In genomic region chr2:103670276-103670680, GRCm38 (mm10) we compare ENCODE assay signal across 9 mouse cellular contexts.
DNase-seq lines count a peak whose midpoint lies in the region; ATAC-seq lines count a peak whose summit lies in the region.
"Had no signal": no experiment of that assay in that cellular context is flagged by ENCODE, and none has a peak within 500 bp of the region (broad histone marks: within the 10 kb centered on the region; RNA-seq: fewer than 3 reads in every experiment).

No protein-coding gene starts in this region.

- peak; percentile 70 for ATAC-seq in midbrain, embryonic 11.5 days (ENCODE audit: low FRiP score)
- ATAC-seq in midbrain, embryonic 15.5 days (replicated peaks) = peak; percentile 71
- no peak; the same call in 1 of the 2 replicates for ATAC-seq in liver, embryonic 11.5 days (replicated peaks; ENCODE audit: low FRiP score)

- WGBS in midbrain, embryonic 11.5 days = 70% methylated on average over 3 of the region's 3 CpGs
- 73% methylated on average over 3 of the region's 3 CpGs for WGBS in midbrain, embryonic 10.5 days
- WGBS in hindbrain, embryonic 10.5 days = 70% methylated on average over 3 of the region's 3 CpGs
- WGBS in midbrain, embryonic 15.5 days = 44% methylated on average over 3 of the region's 3 CpGs
- WGBS in liver, embryonic 11.5 days = 79% methylated on average over 3 of the region's 3 CpGs

- no peaks in the 10 kb centered on the region for H3K27me3 ChIP-seq in midbrain, embryonic 11.5 days (ENCODE audit: control insufficient read depth, insufficient read depth, low read length)
- no peaks in the 10 kb centered on the region for H3K27me3 ChIP-seq in midbrain, embryonic 10.5 days (ENCODE audit: low read depth, poor library complexity, severe bottlenecking)
- no peaks in the 10 kb centered on the region for H3K27me3 ChIP-seq in hindbrain, embryonic 10.5 days (ENCODE audit: insufficient read depth, poor library complexity, severe bottlenecking)
- no peaks in the 10 kb centered on the region for H3K27me3 ChIP-seq in midbrain, embryonic 15.5 days (replicated peaks)
- no peaks in the 10 kb centered on the region for H3K27me3 ChIP-seq in liver, embryonic 11.5 days (replicated peaks; ENCODE audit: control insufficient read depth, insufficient read depth, low read length)

- H3K27ac ChIP-seq in midbrain, embryonic 11.5 days (ENCODE audit: low read depth, low read length) = no peak overlapping the region
- H3K27ac ChIP-seq in midbrain, embryonic 10.5 days (replicated peaks) = no peak overlapping the region
- 0 out of 2 replicates have a peak overlapping the region, but pooled peaks have one; percentile 3 for H3K27ac ChIP-seq in hindbrain, embryonic 10.5 days
- H3K27ac ChIP-seq in midbrain, embryonic 15.5 days = no peak overlapping the region
- H3K27ac ChIP-seq in liver, embryonic 11.5 days (ENCODE audit: low read depth, low read length) = no peak overlapping the region

- no peak for DNase-seq in midbrain, embryonic 11.5 days (ENCODE audit: low spot score, missing footprints)
- DNase-seq in midbrain, embryonic 10.5 days (ENCODE audit: low spot score) = no peak
- DNase-seq in frontal cortex, postnatal 25 days (ENCODE audit: low spot score in 2 of 2) = peak; percentile 39 to 42
- DNase-seq in hindbrain, embryonic 10.5 days (ENCODE audit: low spot score) = no peak
- peak; percentile 60 to 68 for DNase-seq in layer of hippocampus, postnatal 36 days
- DNase-seq in urinary bladder, postnatal 25 days (ENCODE audit: low spot score) = peak; percentile 46
- no peak for DNase-seq in liver, embryonic 11.5 days (ENCODE audit: low spot score)

- no peak overlapping the region for H3K4me2 ChIP-seq in midbrain, embryonic 11.5 days
- no peak overlapping the region for H3K4me2 ChIP-seq in midbrain, embryonic 15.5 days
- no peak overlapping the region for H3K4me2 ChIP-seq in liver, embryonic 11.5 days

- no peak overlapping the region for H3K9ac ChIP-seq in midbrain, embryonic 11.5 days (ENCODE audit: low read length)
- H3K9ac ChIP-seq in midbrain, embryonic 15.5 days = no peak overlapping the region
- H3K9ac ChIP-seq in liver, embryonic 11.5 days (ENCODE audit: low read depth, low read length) = no peak overlapping the region

- no peak overlapping the region for H3K4me3 ChIP-seq in midbrain, embryonic 11.5 days (ENCODE audit: low read depth, low read length)
- no peak overlapping the region for H3K4me3 ChIP-seq in midbrain, embryonic 10.5 days
- H3K4me3 ChIP-seq in hindbrain, embryonic 10.5 days = no peak overlapping the region
- H3K4me3 ChIP-seq in midbrain, embryonic 15.5 days = no peak overlapping the region
- H3K4me3 ChIP-seq in liver, embryonic 11.5 days (ENCODE audit: low read depth, low read length) = no peak overlapping the region

- H3K36me3 ChIP-seq in midbrain, embryonic 11.5 days (ENCODE audit: control insufficient read depth, insufficient read depth, low read length) = no peaks in the 10 kb centered on the region
- H3K36me3 ChIP-seq in midbrain, embryonic 10.5 days = no peaks in the 10 kb centered on the region
- no peaks in the 10 kb centered on the region for H3K36me3 ChIP-seq in hindbrain, embryonic 10.5 days
- no peaks in the 10 kb centered on the region for H3K36me3 ChIP-seq in midbrain, embryonic 15.5 days (replicated peaks)
- no peaks in the 10 kb centered on the region for H3K36me3 ChIP-seq in liver, embryonic 11.5 days (ENCODE audit: control insufficient read depth, insufficient read depth, low read length)
- H3K36me3 ChIP-seq: G1E had no signal

- H3K4me1 ChIP-seq in midbrain, embryonic 11.5 days (ENCODE audit: control insufficient read depth, insufficient read depth, low read length) = peaks cover 6% of the 10 kb centered on the region
- H3K4me1 ChIP-seq in midbrain, embryonic 10.5 days = peaks cover 30% of the 10 kb centered on the region
- peaks cover 31% of the 10 kb centered on the region for H3K4me1 ChIP-seq in hindbrain, embryonic 10.5 days (replicated peaks)
- H3K4me1 ChIP-seq in midbrain, embryonic 15.5 days = peaks cover 19% of the 10 kb centered on the region; the same call in 1 of the 2 replicates
- H3K4me1 ChIP-seq in liver, embryonic 11.5 days (replicated peaks; ENCODE audit: control insufficient read depth, insufficient read depth, low read length) = no peaks in the 10 kb centered on the region

- no peaks in the 10 kb centered on the region for H3K9me3 ChIP-seq in midbrain, embryonic 11.5 days (ENCODE audit: control insufficient read depth, low read length)
- no peaks in the 10 kb centered on the region for H3K9me3 ChIP-seq in midbrain, embryonic 10.5 days (replicated peaks)
- no peaks in the 10 kb centered on the region for H3K9me3 ChIP-seq in hindbrain, embryonic 10.5 days
- H3K9me3 ChIP-seq in midbrain, embryonic 15.5 days = no peaks in the 10 kb centered on the region
- no peaks in the 10 kb centered on the region for H3K9me3 ChIP-seq in liver, embryonic 11.5 days (ENCODE audit: control insufficient read depth, low read length)
- H3K9me3 ChIP-seq: G1E had no signal

Comparison
In these comparisons a context has a peak if more than half of its experiments do, and no peak if none do; other contexts are left out.
1. DNase-seq: peak in frontal cortex, postnatal 25 days (2 of 2), layer of hippocampus, postnatal 36 days (2 of 2) and urinary bladder, postnatal 25 days (single experiment); none in midbrain, embryonic 11.5 days (single experiment), midbrain, embryonic 10.5 days (single experiment), hindbrain, embryonic 10.5 days (single experiment) and liver, embryonic 11.5 days (single experiment).